Mouse (Mus musculus): ENCODE measurements at regions not wholly inside any gene's neighbourhood (a gene's known extent, or its start where the extent isn't known, plus 50 kb on each side); places are given as distances from the start of the nearest gene placed in this dataset.

DNA sequence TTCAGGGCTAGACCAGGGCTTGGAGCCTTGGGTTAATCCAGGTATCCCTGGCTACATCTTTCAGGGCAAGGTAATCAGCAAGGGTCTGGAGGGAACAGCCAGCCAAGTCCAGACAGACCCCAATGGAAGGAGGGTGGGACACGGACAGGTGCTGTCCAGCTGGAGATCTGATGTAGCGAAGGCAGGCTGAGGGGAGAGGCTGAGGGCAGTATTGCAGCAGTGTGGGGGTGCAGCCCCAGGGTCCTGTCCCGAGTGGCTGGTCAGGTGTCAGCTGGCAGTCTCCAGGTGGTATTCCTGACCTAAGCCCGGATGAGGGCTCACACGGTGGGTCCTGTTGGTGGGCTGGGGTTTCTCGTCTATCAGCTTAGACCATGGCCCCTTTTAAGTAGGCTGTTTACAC is 245.7 kb downstream of the Etnk1 start:
- Histone ChIP-seq H3K4me1 (ENCODE audit: control insufficient read depth, low read depth, low read length) (no peaks in the 10 kb centered on the region), H3K27me3 (ENCODE audit: control insufficient read depth, insufficient read depth, low read depth, low read length) (no peaks in the 10 kb centered on the region), H3K4me2 (ENCODE audit: low read depth, low read length) (no peak overlapping the region), H3K9ac (ENCODE audit: low read depth, low read length) (no peak overlapping the region), H3K9me3 (replicated peaks; ENCODE audit: control insufficient read depth, low read length) (no peaks in the 10 kb centered on the region), H3K27ac (ENCODE audit: low read length) (no peak overlapping the region), H3K4me3 (ENCODE audit: low read depth, low read length) (no peak overlapping the region), H3K36me3 (ENCODE audit: control insufficient read depth, insufficient read depth) (no peaks in the 10 kb centered on the region)
- 73% methylated on average over 6 of the region's 6 CpGs for WGBS (ENCODE audit: insufficient replicate concordance)
- ATAC-seq (ENCODE audit: low read depth): no peak

DNA sequence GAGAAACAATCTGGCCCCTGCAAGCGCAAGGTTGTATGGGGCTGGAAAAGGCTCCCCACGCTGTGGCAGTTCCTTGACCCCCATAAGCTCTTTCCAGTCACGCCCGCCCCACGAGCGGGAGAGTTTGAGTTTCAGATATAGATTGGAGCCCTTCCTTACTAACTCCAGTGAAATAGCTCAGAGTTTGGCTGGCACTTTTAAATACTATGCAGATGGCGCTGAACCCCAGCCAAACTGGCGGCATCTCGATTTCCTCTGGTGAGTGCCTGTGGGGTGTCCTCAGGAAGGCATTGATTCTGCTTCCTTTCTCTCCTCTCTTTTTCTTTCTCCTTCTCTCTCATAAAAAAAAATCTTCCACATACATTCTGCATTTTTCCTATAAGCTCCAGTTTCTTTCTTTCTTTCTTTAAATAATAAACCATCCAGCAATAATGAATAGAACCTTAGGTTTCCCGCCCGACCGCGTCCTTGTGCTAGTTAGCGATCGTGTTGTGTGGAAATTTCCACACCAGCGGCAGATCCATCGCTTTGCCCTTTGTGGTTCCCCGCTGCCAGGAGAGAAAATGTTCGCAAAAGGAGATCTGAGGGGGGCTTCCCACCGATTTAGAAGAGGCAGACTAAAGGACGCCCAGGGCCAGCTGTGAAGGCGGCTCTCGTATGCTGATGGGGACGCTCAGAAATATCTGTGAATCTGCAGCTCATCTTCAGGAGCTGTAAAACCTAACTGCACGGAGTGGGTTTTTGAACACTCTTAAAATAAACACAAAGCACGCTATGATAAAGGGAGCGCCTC is 247.8 kb downstream of the Etnk1 start:
- Histone ChIP-seq H3K27ac (ENCODE audit: low read length) (no peak overlapping the region), H3K36me3 (ENCODE audit: control insufficient read depth, insufficient read depth) (no peaks in the 10 kb centered on the region), H3K27me3 (ENCODE audit: control insufficient read depth, insufficient read depth, low read depth, low read length) (no peaks in the 10 kb centered on the region), H3K4me1 (ENCODE audit: control insufficient read depth, low read depth, low read length) (no peaks in the 10 kb centered on the region), H3K4me3 (ENCODE audit: low read depth, low read length) (no peak overlapping the region), H3K9me3 (replicated peaks; ENCODE audit: control insufficient read depth, low read length) (no peaks in the 10 kb centered on the region), H3K4me2 (ENCODE audit: low read depth, low read length) (no peak overlapping the region), H3K9ac (ENCODE audit: low read depth, low read length) (no peak overlapping the region)
- no peak for ATAC-seq (ENCODE audit: low read depth)
- 76% methylated on average over 27 of the region's 27 CpGs for WGBS (ENCODE audit: insufficient replicate concordance)

DNA sequence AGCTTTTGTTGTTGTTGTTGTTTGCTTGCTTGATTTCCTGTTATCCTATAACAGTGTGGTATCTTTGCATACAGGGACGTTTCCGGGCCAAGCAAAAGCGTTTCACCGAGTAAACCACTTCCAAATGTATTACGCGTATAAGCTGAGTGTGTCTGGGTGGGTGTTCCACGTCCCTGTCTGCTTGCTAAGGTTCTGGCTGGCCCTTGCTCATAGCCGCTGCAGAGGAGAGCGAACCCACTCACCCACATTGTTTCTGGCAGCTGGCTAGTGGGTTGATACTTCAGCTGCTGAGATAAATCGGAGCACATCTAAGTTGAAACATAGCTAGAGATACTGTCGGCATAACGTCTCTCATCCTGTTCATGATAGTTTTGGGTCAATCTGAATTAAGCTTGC is 248.4 kb downstream of the Etnk1 start:
- Histone ChIP-seq H3K9me3 (replicated peaks; ENCODE audit: control insufficient read depth, low read length) (no peaks in the 10 kb centered on the region), H3K4me2 (ENCODE audit: low read depth, low read length) (no peak overlapping the region), H3K27me3 (ENCODE audit: control insufficient read depth, insufficient read depth, low read depth, low read length) (no peaks in the 10 kb centered on the region), H3K27ac (ENCODE audit: low read length) (no peak overlapping the region), H3K4me1 (ENCODE audit: control insufficient read depth, low read depth, low read length) (no peaks in the 10 kb centered on the region), H3K9ac (ENCODE audit: low read depth, low read length) (no peak overlapping the region), H3K4me3 (ENCODE audit: low read depth, low read length) (no peak overlapping the region), H3K36me3 (ENCODE audit: control insufficient read depth, insufficient read depth) (no peaks in the 10 kb centered on the region)
- WGBS (ENCODE audit: insufficient replicate concordance): 77% methylated on average over 12 of the region's 12 CpGs
- ATAC-seq (ENCODE audit: low read depth): no peak

DNA sequence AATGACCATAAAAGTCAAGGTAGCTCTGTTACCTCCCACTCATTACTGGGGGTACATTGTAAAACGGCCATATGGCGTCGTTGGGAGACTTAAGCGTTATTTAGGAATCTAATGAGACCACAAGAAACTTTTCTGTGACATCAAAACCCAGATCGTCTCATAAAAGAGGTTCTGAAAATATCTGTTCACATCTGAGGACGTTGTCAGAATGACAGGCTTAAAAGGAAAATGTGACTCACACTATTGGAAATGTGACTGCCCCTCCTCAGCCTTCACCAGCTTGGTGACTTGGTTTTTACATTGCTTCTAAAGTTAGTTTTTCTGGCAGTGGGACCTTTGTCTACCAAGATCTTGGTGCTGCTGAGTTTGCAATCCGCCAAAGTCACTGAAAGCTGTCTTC is 252.9 kb downstream of the Etnk1 start:
- no peak overlapping the region for H3K9ac ChIP-seq (ENCODE audit: low read depth, low read length)
- no peak for ATAC-seq (ENCODE audit: low read depth)
- 60% methylated on average over 7 of the region's 7 CpGs for WGBS (ENCODE audit: insufficient replicate concordance)

DNA sequence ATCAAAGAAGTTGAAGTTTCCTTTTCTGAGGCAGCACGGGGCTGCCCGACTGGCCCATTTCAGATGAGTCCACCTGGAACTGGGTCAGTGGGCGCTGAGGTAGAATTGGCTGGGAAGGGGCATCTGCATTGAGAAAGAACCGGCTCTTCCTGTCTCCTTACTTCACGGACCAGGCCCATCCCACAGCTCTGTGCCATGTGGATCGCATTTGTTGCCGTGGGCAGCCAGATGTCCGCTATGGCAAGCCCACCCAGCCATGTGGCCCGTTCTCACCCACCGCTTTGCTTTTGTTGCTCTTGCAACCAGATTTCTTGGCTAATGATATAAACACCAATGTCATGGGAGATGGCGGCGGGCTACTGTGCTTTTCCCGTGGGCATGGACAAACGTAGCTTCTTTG is 256.0 kb downstream of the Etnk1 start:
- 86% methylated on average over 14 of the region's 14 CpGs for WGBS (ENCODE audit: insufficient replicate concordance)
- Histone ChIP-seq H3K4me1 (ENCODE audit: control insufficient read depth, low read depth, low read length) (no peaks in the 10 kb centered on the region), H3K4me2 (ENCODE audit: low read depth, low read length) (no peak overlapping the region), H3K27me3 (ENCODE audit: control insufficient read depth, insufficient read depth, low read depth, low read length) (no peaks in the 10 kb centered on the region), H3K9me3 (replicated peaks; ENCODE audit: control insufficient read depth, low read length) (no peaks in the 10 kb centered on the region), H3K36me3 (ENCODE audit: control insufficient read depth, insufficient read depth) (no peaks in the 10 kb centered on the region), H3K9ac (ENCODE audit: low read depth, low read length) (no peak overlapping the region), H3K4me3 (ENCODE audit: low read depth, low read length) (no peak overlapping the region), H3K27ac (ENCODE audit: low read length) (no peak overlapping the region)
- no peak for ATAC-seq (ENCODE audit: low read depth)

More for the DNA sequence above, 252.9 kb downstream of the Etnk1 start:
- Histone ChIP-seq H3K4me3 (ENCODE audit: low read depth, low read length) (no peak overlapping the region), H3K4me1 (ENCODE audit: control insufficient read depth, low read depth, low read length) (no peaks in the 10 kb centered on the region), H3K9me3 (replicated peaks; ENCODE audit: control insufficient read depth, low read length) (no peaks in the 10 kb centered on the region), H3K27me3 (ENCODE audit: control insufficient read depth, insufficient read depth, low read depth, low read length) (no peaks in the 10 kb centered on the region), H3K36me3 (ENCODE audit: control insufficient read depth, insufficient read depth) (no peaks in the 10 kb centered on the region), H3K4me2 (ENCODE audit: low read depth, low read length) (no peak overlapping the region), H3K27ac (ENCODE audit: low read length) (no peak overlapping the region)

DNA sequence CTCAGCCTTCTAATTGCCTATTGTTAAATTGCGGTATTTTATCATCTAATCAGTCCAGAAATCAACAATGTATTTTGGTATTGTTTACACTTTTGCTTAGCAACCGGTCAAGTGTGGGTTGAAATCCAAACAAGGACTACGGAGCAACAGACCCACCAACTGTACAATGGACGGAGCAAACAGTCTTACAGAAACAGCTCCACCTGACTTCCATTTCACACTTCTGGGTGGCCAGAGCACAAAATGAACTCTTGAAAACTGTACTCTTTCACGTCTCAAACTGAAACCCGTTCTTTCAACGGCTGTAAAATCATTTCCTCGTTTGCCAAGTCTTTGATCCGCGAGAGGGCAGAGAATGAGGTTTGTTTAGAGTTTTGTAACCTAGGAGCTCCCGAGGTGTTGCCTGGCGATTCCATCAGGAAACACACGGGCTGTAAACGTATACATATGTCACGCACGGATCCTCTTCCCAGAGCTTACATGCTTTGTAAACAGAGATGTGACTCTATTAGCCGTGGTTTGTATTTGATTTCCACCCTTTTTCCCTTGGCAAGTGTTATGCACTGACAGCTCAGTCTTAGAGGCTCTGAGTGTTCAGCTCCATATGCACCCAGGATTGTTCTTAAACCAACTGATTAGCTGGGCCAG is 258.3 kb downstream of the Etnk1 start:
- Histone ChIP-seq H3K4me1 (ENCODE audit: control insufficient read depth, low read depth, low read length) (no peaks in the 10 kb centered on the region), H3K27me3 (ENCODE audit: control insufficient read depth, insufficient read depth, low read depth, low read length) (no peaks in the 10 kb centered on the region), H3K4me2 (ENCODE audit: low read depth, low read length) (no peak overlapping the region), H3K36me3 (ENCODE audit: control insufficient read depth, insufficient read depth) (no peaks in the 10 kb centered on the region), H3K9me3 (replicated peaks; ENCODE audit: control insufficient read depth, low read length) (no peaks in the 10 kb centered on the region), H3K27ac (ENCODE audit: low read length) (no peak overlapping the region), H3K9ac (ENCODE audit: low read depth, low read length) (no peak overlapping the region), H3K4me3 (ENCODE audit: low read depth, low read length) (no peak overlapping the region)
- no peak for ATAC-seq (ENCODE audit: low read depth)
- 44% methylated on average over 17 of the region's 17 CpGs for WGBS (ENCODE audit: insufficient replicate concordance)

DNA sequence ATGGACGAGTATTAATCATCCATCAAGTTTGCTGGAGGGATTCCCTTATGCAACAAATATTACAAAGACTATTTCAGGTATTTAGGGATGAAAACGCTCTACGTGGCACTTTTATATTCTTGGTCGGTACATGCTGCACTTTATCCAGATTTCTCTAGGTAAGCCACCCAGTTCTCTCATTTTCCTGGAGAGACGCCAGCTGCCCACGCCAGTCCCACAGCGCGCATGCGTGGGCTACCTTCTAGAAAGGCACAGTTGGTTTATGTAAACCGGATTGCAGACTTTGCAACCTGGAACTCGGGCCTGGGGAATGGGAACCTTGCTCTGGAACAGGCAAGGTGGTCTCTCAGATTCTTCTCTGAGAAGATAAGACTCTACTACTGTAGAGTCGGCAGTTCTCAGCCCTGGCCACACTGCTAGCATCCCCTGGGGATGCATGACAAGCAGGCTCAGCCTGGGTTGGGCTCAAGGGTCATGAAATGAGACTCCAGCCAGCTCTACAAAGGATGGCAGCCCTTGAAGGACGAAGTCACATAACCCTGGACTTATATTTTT is 265.0 kb downstream of the Etnk1 start:
- Histone ChIP-seq H3K9ac (ENCODE audit: low read depth, low read length) (no peak overlapping the region), H3K4me2 (ENCODE audit: low read depth, low read length) (no peak overlapping the region), H3K27ac (ENCODE audit: low read length) (no peak overlapping the region), H3K36me3 (ENCODE audit: control insufficient read depth, insufficient read depth) (no peaks in the 10 kb centered on the region), H3K4me3 (ENCODE audit: low read depth, low read length) (no peak overlapping the region), H3K27me3 (ENCODE audit: control insufficient read depth, insufficient read depth, low read depth, low read length) (no peaks in the 10 kb centered on the region), H3K9me3 (replicated peaks; ENCODE audit: control insufficient read depth, low read length) (no peaks in the 10 kb centered on the region), H3K4me1 (ENCODE audit: control insufficient read depth, low read depth, low read length) (no peaks in the 10 kb centered on the region)
- no peak for ATAC-seq (ENCODE audit: low read depth)
- WGBS (ENCODE audit: insufficient replicate concordance): 68% methylated on average over 13 of the region's 13 CpGs

DNA sequence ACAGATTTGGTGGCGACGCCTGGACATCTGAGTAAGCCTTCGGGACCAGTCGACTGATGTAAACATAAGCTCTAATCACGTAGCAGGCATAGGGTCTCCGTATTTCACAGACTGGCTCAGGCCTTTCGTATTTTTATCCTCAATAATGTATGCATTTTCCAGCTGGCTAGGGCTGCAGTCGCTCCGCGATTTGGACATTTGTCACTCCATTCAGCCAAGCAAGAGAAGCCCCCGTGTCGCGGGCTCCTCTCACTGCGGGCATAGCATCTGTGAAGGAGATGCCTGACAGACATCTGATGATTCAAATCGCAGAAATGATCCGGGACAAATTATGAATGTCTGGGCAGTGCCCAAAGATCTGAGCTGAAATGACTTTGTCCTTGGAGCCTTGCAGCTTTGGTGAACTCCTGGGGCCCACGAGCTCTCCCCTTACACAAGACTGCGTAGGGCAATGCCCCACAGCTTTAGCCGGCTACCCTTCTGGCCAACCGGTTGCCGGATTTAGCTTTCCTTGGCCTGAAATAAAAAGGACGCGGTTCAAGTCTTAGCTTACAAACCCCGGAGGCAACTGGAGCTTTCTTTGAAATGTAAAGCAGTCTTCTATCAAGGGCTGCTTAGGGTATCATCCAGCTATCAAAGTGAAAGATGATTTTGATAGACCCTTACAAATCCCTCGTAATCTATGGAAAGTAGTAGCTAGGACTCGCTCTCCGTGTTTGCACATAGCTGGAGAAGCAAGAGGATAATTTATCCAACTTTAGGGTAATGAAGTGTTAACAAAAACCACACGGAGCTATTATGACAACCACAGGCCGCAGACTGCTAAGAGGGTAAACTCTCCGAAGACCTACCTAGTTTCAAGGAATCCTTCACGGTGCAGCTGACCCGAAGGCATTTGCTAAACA is 270.6 kb downstream of the Etnk1 start:
- Histone ChIP-seq H3K4me2 (ENCODE audit: low read depth, low read length) (no peak overlapping the region), H3K36me3 (ENCODE audit: control insufficient read depth, insufficient read depth) (no peaks in the 10 kb centered on the region), H3K4me1 (ENCODE audit: control insufficient read depth, low read depth, low read length) (no peaks in the 10 kb centered on the region), H3K9me3 (replicated peaks; ENCODE audit: control insufficient read depth, low read length) (no peaks in the 10 kb centered on the region), H3K27ac (ENCODE audit: low read length) (no peak overlapping the region), H3K9ac (ENCODE audit: low read depth, low read length) (no peak overlapping the region), H3K27me3 (ENCODE audit: control insufficient read depth, insufficient read depth, low read depth, low read length) (no peaks in the 10 kb centered on the region), H3K4me3 (ENCODE audit: low read depth, low read length) (no peak overlapping the region)
- 77% methylated on average over 32 of the region's 32 CpGs for WGBS (ENCODE audit: insufficient replicate concordance)
- ATAC-seq (ENCODE audit: low read depth): no peak

Measured in liver, embryonic 16.5 days (tissue).